Mouse (Mus musculus) cerebellum, postnatal 14 days (tissue): ENCODE results near the gene Zmiz1.

Source experiments
- DNase-seq, 2 experiments: peaks; one replicate each; pipeline ENCODE4 v3.0.0; 2021; ENCODE audit warnings: mixed read lengths in 2 of 2

Gene Zmiz1

GRCm38 (mm10) chr14:25456666-25457433 lies 2.1 kb upstream of the Zmiz1 start:
- DNase-seq, result peak; percentile 53 to 60

- DNase-seq, result peak; percentile 99
Measured at GRCm38 (mm10) chr14:25457434-25457957, 1.5 kb upstream of the Zmiz1 start.

- peak; percentile 56 to 67 for DNase-seq
Measured at GRCm38 (mm10) chr14:25458111-25459015, 622 bp upstream of the Zmiz1 start.

- DNase-seq, result peak; percentile 64 to 75
Measured at GRCm38 (mm10) chr14:25459394-25459997, 511 bp downstream of the Zmiz1 start.

DNA sequence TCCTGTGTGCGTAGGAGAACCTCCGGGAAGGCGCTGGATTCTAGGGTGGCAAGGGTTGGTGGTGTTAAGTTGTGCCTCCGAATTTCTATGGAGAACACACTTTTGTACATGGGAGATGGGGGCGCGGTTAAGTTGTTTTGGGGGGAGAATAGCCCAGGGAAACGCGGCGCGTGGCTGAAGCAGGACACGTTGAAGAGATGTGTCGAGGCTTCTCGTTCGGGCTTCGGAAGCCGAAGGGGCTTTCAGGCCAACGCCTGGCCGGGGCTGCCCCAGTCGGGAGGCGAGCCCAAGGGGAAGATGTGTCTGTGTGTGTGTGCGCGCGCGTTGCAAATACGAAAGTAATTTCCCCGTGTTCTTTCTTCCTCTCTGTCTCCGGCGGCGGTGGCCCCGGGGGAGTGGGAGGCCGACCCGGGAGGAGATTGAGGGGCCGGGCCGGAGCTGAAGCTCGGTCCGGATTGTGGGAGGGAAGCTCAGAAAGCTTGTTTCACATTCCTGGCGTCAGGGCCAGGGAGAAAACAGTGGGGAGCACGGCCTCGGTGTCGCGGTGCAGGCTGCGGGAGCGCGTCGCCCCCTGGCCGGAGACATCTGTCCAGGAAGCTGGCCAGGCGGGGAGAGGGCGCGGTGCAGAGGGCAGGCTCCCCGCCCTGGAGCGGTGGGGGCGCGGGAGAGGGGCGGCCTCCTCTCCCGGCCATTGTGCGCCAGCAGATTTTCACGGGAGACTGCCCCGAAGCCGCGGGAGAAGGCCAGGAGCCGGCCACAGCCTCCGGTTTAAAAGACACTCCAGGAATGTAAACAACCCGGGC lies 1.2 kb downstream of the Zmiz1 start:
- peak; percentile 77 to 81 for DNase-seq

- DNase-seq, result peak; percentile 73 to 75
Measured at GRCm38 (mm10) chr14:25460801-25461675, 2.1 kb downstream of the Zmiz1 start.

DNA sequence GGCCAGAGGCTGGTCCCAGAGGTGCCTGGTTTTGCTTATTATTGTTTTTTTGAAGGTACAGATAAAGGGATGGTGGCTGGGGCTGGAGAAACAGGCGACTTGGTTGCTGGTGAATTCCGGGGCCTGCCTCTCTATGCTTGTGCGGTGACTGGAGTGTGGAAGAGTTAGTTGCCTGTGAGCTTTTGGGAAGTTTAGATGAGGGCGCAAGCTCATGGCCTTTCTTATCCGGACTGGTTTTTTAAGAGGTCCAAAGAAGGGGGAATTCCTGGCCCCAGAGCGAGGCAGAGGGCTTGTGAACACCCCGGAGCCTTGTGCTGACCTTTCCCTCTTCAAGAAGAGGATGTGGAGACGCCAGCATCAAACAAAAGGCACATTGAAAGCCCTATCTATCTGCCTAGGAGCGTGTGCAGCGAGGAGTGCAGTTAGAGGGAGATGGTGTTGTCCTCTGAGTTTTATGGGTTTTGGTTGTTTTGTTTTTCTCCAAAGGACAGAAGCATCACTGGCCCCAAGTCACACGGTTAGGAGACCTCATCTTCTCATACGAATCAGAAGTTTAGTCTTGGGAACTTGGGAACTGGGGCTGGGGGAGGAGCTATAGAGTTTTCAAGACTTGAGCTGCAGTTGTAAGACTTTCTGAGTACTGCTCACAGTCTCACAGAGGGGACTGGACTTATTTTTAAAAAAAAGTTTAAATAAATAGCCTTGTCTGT lies 2.8 kb downstream of the Zmiz1 start:
- no peak for DNase-seq

DNA sequence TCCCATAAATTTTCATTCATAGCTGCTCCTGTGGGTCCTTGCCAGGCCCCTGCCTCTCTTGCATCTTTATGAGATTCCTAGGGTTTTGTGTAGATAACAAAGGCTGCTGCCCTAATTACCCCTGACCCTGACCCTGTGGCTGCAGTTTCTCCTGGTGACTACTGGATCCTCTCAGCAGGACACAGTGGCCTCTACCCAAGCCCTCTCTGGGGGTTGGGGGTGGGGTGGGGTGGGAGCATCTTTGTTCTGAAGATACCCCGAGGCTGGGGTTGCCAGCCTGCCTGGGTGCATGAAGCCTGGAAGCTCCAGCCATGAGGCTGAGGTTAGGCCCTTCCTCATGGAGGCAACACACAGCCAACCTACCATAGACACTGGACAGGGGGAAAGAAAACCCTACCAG lies 4.0 kb downstream of the Zmiz1 start:
- no peak for DNase-seq

- peak in 1 of 2 experiments; percentile 59 for DNase-seq
Measured at GRCm38 (mm10) chr14:25463919-25464318, 4.9 kb downstream of the Zmiz1 start.

DNA sequence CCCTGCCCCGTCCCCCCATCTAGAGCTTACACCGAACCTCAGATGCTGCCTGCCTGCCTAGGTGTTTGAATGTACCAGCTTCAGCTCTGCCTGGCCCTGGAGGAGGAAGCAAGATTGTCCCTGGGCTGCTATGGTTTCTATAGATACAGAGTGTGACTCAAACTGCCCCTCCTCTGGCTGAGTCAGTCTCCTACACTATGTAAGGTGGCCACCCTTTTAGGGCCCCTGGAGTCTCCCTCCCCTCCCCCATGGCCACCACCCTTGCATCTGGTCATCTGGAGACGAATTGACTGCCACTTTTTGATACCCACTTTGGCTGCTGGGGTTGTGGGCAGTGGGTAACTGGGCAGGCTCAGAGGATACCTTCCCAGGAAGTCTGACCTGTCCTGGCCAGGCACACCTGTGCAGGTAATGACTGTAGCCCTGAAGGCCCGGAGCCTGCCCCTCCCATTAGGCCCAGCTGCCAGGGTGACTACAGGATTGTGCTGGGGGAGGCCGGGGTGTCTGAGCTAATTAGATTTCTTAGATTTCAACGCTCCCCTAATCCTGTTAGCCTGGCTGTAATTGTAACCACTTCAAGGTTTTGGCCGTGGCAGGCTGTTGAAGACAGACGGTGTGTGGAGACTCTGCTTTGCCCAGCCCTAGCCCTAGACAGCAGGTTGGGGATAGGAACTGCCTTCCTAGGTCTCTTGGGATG lies 5.8 kb downstream of the Zmiz1 start:
- DNase-seq, result no peak

- peak in 1 of 2 experiments; percentile 28 for DNase-seq
Measured at GRCm38 (mm10) chr14:25466361-25466760, 7.4 kb downstream of the Zmiz1 start.

GRCm38 (mm10) chr14:25467911-25468668 lies 9.1 kb downstream of the Zmiz1 start:
- DNase-seq, result peak; percentile 52 to 66

DNA sequence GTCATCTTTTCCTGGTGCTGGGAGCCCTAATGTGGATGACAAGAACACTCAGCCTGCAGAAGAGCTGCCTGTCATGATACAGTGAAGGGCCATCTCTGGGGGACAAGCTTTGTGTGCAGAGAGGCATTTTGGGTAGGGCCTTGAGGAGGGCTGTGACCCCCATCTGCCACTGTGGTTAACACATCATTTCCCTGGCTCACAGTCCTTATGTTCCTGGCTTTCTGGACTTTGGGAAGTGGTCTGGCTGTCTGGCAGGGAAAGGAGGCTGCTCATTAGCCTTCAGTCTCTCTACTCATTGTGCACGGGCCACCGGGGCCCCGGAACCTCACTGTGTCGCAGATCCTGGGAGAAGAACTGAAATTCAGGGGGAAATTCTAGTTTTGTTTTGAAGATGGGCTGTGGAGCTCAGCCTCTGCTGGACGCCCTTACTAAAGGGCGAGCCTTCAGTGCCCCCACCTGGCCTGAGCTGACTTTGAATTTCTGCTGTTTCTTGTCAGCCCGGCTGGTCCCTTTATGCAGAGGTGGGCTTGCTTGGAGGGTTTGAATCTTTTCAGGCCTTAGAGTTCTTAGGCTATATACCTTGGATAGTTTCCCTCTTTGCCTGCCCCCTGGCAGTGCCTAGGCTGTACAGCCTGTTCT lies 10.0 kb downstream of the Zmiz1 start:
- peak; percentile 45 to 53 for DNase-seq

DNA sequence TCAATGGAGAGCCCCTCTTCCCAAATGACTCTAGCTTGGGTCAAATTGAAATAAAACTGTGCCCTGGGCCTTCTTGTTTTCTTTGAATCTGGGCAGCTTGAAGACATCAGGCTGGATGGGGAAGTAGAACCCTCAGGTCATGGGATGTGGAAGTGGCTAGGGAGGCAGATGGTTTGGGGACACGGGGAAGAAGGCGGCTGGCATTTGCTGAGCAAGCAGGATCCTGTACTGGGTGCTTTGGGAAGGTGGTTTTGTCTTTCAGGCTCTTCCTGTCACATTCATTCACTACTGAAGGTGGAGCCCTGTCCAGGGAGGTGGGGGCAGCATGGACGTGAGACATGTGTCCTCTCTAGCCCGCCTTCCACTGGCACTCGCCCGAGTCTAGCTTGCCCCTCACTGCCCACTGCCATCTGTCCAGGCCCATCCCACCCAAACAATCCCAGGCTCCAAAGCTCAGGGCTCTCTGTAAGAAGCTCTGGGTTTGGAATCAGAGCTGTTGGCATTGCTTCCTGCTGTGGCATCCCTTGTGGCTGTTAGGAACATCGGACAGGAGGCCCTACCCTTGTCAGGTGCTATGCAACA lies 11.3 kb downstream of the Zmiz1 start:
- peak; percentile 73 to 76 for DNase-seq

DNA sequence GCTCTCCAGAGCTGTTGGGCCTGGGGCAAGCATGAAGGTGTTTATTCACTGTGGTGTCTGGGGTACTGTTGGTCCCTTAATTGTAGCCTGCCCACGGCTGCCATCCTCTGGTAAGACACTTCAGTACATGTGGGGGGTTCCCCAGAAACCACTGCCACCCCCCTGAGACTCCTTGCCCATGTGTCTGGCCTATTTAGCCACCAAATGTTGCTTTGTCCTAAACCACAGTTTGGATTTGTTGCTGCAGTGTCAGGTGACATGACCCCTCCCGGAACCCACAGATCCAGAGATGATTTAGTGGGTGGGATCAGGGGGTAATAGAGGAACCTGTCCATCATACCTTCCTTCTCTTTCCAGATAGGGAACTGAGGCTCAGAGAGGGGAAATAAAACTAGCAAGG lies 12.1 kb downstream of the Zmiz1 start:
- DNase-seq, result no peak

DNA sequence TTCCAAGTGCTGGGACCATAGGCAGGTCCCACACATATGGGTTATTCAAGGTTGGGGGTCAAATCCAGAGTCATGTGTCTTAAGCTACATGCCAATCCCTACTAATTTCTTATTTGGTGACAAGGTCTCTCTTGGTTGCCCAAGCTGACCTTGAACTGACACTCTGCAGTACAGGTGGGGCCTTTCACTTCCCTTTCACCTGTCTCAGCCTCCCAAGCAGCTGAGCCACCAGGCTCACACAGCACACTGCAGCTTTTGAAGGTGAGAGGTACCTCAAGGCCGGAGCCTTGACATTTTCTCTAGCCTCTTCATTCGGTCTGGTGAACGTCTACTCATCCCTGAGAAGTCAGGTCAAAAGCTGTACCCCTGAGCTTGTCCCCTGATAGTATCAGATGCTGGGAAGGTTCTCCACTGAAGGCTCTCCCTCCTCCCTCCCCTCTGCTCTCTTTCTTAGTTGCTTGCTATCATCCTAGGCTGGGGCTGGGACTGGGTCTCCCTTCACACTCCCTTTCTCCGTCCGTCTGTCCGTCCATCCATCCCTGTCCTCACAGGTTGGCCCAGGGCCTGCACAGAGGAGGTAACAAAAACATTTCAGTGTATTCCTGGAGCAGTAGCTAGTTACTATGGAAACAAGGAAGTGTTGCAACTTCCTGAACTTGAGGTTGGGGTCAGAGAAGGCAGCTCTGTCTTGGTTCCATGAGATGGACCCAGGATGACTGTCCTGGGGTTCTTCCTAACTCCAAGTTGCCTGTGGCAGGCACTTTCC lies 13.3 kb downstream of the Zmiz1 start:
- no peak for DNase-seq

GRCm38 (mm10) chr14:25472981-25473649 lies 14.1 kb downstream of the Zmiz1 start:
- DNase-seq, result no peak
